Mouse (Mus musculus): ENCODE results near the gene Galnt17. TPM values are rescaled to one million over a fixed set of nuclear protein-coding genes. Genes with fewer than 3 reads are reported as not detected.

Gene Galnt17
- polyA plus RNA-seq, 1 experiment from 2014 or later, result 0.08 TPM

- Histone ChIP-seq H3K4me3 (ENCODE audit: low read depth, low read length) (no peak overlapping the region), H3K27me3 (replicated peaks; ENCODE audit: insufficient read depth, low read length) (no peaks in the 10 kb centered on the region), H3K9me3 (ENCODE audit: low read length) (no peaks in the 10 kb centered on the region), H3K36me3 (ENCODE audit: insufficient read depth, low read length) (no peaks in the 10 kb centered on the region), H3K27ac (ENCODE audit: low read length) (no peak overlapping the region), H3K4me1 (ENCODE audit: insufficient read depth, low read depth, low read length) (no peaks in the 10 kb centered on the region), H3K4me2 (replicated peaks; ENCODE audit: low read depth, low read length) (no peak overlapping the region), H3K9ac (replicated peaks; ENCODE audit: low read depth) (no peak overlapping the region)
- TF ChIP-seq CTCF (IDR thresholded peaks at IDR 0.05) (no peak), EP300 (IDR thresholded peaks at IDR 0.05) (no peak)
- WGBS, result 45% methylated on average over 4 of the region's 4 CpGs
- ATAC-seq (no peak), DNase-seq (ENCODE audit: low spot score) (no peak)
Observed at GRCm38 (mm10) chr5:130849610-130850009, 458.7 kb downstream of the Galnt17 start.

GRCm38 (mm10) chr5:130848562-130848961 is 459.7 kb downstream of the Galnt17 start:
- H3K4me1 ChIP-seq (ENCODE audit: insufficient read depth, low read depth, low read length), result no peaks in the 10 kb centered on the region

GRCm38 (mm10) chr5:130825797-130826196 is 482.5 kb downstream of the Galnt17 start:
- Histone ChIP-seq H3K9ac (replicated peaks; ENCODE audit: low read depth) (no peak overlapping the region), H3K4me2 (replicated peaks; ENCODE audit: low read depth, low read length) (no peak overlapping the region), H3K27me3 (replicated peaks; ENCODE audit: insufficient read depth, low read length) (no peaks in the 10 kb centered on the region), H3K4me1 (ENCODE audit: insufficient read depth, low read depth, low read length) (no peaks in the 10 kb centered on the region), H3K9me3 (ENCODE audit: low read length) (no peaks in the 10 kb centered on the region), H3K36me3 (ENCODE audit: insufficient read depth, low read length) (no peaks in the 10 kb centered on the region), H3K4me3 (ENCODE audit: low read depth, low read length) (no peak overlapping the region), H3K27ac (ENCODE audit: low read length) (no peak overlapping the region)
- TF ChIP-seq EP300 (IDR thresholded peaks at IDR 0.05) (no peak), CTCF (IDR thresholded peaks at IDR 0.05) (no peak)
- 71% methylated on average over 2 of the region's 2 CpGs for WGBS
- no peak for DNase-seq (ENCODE audit: low spot score)
- ATAC-seq, result no peak

More at GRCm38 (mm10) chr5:130848562-130848961, 459.7 kb downstream of the Galnt17 start:
- ATAC-seq (no peak), DNase-seq (ENCODE audit: low spot score) (no peak)
- Histone ChIP-seq H3K9ac (replicated peaks; ENCODE audit: low read depth) (no peak overlapping the region), H3K36me3 (ENCODE audit: insufficient read depth, low read length) (no peaks in the 10 kb centered on the region), H3K4me3 (ENCODE audit: low read depth, low read length) (no peak overlapping the region), H3K4me2 (replicated peaks; ENCODE audit: low read depth, low read length) (no peak overlapping the region), H3K27me3 (replicated peaks; ENCODE audit: insufficient read depth, low read length) (no peaks in the 10 kb centered on the region), H3K9me3 (ENCODE audit: low read length) (no peaks in the 10 kb centered on the region), H3K27ac (ENCODE audit: low read length) (no peak overlapping the region)
- WGBS, result 79% methylated on average over 6 of the region's 6 CpGs
- no peak for TF ChIP-seq EP300 (IDR thresholded peaks at IDR 0.05)
- no peak for TF ChIP-seq CTCF (IDR thresholded peaks at IDR 0.05)
